Mouse (Mus musculus) lung, postnatal 4 days (tissue): ENCODE measurements around the gene Ylpm1.

ENCODE experiments used
- DNase-seq, 2 experiments: peaks; one replicate each; pipeline ENCODE4 v3.0.0; 2021

Gene Ylpm1

DNA sequence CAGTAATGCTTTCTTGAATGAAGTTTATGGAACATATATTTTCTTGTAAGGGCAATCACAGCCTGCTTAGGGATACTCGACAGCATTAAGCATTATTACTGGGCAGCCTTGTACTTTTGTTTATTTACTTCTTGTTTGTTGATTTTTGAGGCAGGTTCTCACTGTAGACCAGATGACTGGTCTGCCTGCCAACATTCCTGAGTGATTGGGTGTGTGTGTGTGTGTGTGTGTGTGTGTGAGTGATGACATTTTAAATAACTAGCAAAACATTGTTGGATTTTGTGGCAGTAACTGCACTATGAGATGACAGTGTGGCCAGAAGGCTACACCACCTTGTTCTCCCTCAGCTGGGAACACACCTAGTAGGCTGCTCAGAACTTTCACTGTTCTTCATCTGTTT, 13.7 kb downstream of the Ylpm1 start:
- no peak for DNase-seq

DNA sequence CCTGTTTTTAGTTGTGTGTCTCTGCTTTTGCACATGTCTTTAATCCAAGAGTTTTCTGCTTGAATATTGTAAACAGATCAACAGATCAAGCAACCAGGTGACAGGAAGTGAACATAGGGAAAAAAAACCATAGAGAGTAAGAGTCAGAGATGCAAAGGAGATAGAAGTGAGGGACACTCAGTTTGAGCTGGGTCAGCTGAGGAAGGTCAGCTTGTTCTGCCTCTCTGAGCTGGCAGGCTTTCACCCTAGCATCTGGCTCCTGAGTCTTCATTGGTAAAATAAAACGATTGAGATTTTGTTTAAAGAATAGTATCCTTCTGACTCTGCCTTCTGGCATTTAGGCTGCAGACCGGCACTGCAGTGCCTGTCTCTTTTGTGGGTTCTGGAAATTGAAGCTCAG, 14.4 kb downstream of the Ylpm1 start:
- no peak for DNase-seq

DNA sequence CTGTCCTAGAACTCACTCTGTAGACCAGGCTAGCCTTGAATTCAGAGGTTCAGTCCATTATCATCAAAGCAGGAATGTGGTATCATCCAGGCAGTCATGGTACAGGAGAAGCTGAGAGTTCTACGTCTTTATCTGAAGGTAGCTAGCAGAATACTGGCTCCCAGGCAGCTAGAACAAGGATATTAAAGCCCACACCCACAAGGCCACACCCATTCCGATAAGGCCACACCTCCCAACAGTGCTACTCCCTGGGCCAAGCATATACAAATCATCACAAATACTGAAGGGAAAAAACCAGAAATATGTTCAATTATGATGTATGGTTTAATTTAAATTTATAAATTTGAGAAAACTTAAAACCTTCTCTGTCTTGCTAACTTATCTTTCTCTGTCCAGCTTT, 16.1 kb downstream of the Ylpm1 start:
- no peak for DNase-seq

DNA sequence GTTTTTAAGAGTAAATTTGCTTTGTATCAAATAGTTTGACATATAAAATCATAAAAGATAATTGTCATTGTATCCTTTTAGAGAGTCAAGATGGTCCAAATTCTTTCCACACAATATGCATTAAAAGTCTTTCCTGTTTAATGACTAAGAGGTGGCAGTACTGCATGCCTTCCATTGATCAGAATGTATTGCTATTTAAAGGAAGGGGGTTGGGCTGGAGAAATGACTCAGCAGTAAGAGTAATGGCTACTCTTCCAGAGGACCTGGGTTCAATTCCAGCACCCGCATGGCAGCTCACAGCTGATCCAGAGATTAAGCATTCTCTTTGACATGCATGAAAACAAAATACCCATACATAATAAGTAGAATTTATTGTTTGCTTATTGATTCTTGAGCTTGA, 25.9 kb downstream of the Ylpm1 start:
- no peak for DNase-seq

DNA sequence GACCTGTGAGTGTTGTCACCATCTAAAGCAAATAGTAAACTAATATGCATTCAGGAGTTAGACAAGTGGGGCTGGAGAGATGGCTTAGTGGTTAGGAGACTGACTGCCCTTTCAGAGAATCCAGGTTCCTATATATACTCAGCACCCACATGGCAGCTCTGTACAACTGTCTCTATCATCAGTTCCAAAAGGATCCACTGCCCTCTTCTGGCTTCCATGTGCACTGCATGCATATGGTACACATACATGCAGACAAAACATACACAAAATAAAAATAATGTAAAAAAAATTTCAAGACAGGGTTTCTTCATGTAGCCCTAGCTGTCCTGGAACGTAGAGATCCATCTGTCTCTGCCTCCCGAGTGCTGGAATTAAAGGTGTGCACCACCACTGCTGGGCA, 36.6 kb downstream of the Ylpm1 start:
- DNase-seq = peak; percentile 21 to 42

DNA sequence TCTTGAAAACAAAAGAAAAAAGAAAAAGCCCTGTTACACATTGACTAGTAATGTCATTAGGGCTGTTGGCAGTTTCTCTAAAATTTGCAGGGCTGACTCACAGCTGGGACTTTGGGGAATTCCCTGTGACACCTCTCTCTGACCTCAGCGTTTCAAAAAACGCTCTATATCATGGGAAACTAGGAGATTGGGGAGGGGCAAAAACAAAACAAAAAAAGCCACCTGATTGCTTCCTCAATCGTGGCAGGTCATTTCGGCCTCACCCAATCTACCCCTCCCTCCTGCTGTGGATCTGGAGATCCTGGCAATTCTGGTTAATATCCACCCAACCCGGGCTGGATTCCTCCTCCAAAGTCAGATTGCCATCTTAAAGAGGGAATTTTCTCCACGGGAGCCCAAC, 55.1 kb downstream of the Ylpm1 start:
- no peak for DNase-seq

DNA sequence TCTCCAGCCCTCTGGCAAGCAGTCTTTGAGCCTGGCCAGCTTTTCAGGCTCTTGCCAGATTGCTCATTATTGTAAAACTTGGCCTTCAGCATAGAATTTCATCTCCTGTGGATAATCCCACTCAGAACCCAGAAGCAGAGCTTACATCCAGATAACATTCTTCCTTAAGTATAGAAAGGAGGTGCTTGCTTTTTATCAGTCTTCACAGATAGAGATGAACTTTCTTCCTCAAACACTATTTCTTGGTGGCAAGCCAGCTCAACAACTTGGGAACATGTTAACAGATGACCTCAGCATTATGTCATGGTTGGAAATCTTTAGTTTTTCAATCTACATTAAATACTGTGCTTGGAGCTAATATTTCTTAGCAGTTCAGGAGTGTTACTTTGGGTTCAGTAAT, 74.9 kb downstream of the Ylpm1 start:
- no peak for DNase-seq

DNA sequence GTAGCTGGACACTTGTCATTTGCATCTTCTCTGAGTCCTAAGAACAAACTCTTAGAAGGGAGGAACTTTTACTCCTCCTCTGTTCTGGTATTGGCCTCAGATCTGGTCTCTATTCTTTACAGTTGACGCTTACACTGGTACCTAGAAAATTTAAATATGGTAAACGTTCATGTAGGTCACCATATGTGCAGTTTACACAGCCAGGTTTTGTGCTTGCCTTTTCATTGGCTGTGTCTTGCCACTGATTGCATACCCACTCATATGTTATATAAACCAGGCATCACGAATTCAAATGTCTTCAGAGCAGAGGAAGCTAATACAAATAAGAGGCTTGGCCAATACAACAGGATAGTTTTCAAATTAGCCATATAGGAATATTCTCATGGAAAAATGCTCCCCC, 81.0 kb downstream of the Ylpm1 start:
- no peak for DNase-seq

DNA sequence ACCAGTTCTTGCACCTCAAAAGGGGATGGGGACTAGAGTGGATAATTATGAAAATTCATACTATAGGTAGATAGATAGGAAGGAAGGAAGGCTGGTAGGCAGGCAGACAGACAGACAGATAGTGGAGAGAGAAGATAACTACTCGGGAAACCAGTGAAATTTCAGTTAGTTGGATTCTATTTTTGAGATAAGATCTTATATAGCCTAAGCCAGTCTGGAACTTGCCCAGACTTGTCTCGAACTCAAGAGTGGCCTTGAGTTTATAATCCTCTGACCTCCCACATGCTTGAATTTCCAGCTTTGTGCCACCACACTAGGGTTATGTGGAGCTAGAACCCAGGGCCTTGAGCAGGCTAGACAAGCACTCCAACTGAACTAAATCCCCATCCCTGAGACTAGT, 88.1 kb downstream of the Ylpm1 start:
- no peak for DNase-seq

DNA sequence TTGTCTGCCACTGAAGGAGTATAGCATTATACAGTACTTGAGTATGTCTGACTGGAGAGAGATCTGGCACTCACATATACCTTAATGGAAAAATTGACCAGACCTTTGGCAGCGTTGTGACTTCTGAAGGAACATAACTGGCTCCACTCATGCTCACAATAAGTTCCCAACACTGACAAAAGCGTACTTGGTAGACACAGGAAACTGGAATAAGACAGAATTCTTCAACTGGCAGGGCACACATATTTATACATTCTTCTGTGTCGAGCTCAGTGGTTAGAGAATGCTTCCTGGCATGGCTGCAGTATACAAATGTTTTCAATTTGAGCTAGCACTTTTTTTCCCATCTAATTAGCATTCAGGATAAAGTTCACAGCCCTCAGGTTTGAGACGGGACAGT, 88.8 kb downstream of the Ylpm1 start:
- no peak for DNase-seq

DNA sequence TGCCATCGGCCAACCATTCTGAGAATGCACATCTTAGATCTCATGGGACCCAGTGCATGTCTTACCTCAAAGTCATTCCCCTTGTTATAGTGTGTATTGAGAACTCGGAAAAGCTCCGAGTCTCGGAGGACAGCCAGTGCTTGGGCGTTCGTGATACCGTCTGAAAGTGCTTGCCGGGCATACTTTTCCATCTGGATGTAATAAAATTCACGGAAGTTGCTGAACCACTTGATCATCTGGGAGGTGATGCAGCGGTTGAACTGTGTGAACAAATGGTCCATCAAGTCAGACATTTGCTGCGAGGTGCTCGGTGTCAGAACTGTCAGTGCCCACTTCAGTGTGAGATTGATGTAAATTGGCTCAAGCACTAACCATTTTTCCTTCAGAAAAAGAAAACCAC, 91.7 kb downstream of the Ylpm1 start:
- no peak for DNase-seq

DNA sequence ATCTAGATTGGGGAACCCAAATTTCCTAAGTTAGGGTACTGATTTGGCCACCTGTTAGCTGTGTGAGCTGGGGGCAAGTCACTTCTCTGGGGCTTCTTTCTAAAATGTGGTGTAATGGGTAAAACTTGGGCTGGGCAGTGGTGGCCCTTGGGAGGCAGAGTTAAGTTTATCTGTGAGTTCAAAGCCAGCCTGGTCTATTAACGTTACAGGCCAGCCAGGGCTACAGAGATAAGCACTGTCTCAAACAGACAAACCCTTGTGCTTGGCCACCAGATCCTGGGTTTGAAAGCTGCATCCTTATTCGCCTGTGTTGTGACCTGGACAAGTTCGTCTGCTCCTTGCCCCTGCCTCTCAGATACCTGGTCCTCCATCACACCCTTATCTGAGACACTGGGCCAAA, 95.1 kb downstream of the Ylpm1 start:
- no peak for DNase-seq

DNA sequence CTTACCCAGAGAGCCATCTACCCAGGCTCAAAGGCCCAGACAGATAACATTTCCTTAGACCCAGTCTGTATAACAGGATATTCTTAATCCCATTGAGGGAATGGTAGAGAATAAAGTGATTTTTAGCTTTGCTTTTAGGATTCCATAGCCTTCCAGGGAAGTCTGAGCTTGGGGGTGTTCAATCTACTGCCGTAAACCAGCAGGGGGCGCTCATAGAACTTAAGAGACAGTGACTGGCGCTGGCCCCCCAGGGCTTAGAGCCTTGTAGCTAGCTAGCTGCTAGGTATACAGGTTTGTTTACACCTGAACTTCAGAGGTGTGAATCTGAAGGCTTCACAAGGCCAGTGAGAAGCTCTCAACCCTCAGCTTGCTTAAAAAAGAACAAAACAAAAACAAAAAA, 96.1 kb downstream of the Ylpm1 start:
- DNase-seq = peak; percentile 49 to 75

DNA sequence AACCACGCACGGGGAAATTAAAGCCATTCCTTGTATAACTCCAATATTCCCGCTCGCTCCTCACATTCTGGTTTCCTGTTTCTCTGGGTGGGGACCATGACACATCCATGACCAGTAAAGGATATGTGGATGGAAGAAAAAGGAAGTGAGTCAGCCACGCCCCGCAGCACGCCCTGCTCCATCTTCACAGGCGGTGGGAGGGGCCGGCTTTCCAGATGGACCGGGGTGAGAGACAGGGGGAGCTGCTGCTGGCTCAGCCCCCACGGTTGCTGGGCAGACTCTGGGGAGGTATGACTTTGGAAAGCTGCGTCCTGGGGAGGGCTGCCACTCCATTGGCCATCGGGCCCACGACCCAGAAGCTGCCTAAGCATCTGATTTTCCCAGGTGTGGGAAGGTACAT, 97.9 kb downstream of the Ylpm1 start:
- DNase-seq = peak; percentile 81 to 85

DNA sequence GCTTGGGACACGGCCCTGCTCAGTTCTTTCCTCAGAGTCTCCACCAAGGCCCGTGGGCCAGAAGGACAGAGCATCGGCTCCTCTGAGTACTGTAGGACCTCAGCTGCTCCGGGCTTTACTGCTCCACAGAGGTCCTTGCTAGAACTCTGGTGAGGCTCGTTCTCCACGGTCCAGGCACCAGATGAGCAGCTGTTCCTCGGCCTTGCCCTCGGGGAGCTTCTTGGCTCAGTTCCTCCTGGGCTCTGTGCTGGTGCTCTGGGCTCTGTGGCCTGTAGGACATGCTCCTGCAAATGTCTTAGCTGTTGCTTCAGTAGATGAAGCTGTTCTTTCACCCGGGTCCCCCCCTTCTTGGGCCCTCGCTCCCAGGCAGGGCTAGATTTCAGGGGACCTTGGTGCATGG, 98.6 kb downstream of the Ylpm1 start:
- peak; percentile 19 to 55 for DNase-seq

DNA sequence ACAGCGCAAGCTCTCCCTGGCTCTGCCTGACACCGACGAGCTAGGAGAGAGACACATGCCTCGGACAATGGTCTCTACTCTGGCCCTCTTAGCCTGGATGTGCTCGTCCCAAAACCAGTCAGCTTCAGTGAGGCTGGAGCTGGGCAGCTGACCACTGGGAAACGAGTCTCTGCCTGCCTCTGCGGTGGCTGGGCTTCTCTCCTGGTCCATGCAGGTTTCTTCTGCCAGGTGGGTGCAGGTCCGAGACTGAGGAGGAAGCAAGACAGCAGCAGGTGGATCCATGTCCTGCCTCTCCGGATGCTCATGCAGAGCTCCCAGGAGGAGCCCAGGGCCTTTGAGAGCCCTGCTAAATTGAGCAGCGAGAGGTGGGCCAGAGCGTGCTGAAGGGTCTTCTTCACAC, 99.0 kb downstream of the Ylpm1 start:
- DNase-seq = no peak

DNA sequence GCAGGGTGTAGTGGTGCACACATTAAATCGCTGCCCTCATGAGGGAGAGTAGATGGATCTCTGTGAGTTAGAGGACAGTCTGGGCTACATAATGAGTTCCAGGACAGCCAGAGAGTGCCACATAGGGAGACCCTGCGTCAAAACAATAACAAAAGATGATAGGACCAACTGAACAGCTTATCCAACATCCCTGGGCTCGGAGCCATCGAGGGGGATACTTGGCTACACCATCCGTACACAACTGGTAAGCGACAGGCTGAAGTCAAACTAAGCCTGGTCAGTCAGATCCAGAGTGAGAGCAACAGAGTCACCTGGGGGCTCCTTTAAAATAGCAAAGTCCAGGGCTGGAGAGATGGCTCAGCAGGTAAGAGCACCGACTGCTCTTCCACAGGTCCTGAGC, 99.7 kb downstream of the Ylpm1 start:
- peak; percentile 19 to 38 for DNase-seq

DNA sequence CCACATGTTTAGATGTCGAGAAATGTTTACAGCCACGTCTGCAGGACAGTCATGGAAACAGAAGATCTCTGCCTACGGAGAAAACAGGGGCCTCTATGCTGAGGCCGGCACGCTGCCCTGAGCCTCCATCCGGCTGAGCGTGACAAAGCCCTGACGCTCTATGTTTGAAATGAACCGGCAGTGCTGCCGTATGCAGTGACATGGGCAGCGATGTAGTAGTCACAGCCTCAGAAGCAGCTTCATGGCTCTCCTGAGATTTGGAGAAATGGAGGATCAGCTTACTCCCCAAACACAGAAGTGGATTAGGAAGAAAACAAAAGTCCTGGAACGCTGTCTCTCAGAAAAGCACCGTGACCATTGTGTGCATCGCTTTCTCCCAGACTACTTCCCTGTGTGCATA, 104.9 kb downstream of the Ylpm1 start:
- peak in 1 of 2 experiments; percentile 35 for DNase-seq

DNA sequence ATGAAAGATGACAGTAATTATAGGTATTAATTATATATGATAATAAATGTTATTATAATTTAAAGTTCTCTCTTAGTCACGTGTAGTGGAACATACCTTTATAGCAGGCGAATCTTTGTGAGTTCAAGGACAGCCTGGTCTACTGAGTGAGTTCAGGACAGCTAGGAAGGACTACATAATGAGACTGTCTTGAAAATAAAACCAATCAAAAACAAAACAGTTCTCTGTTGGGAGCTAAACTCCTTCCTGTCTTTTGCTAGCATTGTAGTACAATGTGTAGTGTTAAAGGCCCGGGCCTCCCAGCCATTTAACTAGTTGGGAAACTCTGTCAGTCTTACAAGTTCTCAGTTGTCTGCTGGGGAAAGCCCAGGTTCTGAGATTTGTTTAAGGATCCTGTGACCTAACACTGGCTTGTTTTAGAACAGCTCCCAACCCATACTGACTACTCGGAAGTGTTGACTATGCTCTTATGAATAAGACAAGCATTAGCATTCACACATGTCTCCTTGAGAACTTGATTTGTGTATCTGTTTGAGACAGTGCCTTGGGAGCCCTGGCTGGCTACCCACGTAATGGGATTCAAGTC, 105.5 kb downstream of the Ylpm1 start:
- DNase-seq = no peak

DNA sequence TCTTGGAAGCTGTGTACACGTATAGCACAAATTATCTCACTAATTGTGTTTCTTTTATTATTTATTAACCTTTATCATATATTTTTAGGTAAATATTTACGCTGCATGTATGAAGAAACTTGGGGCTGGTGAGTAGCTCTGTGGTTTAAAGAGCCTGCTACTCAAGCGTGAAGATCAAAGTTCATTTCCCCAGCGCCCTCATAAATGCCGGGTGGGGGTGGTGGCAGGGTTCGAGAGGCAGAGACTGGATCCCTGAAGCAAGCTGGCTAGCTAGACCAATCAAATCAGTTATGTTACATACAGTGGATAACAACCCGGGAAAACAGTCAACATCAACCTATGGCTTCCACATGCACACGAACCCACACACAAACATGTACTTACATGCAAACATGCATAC, 107.0 kb downstream of the Ylpm1 start:
- DNase-seq = no peak

DNA sequence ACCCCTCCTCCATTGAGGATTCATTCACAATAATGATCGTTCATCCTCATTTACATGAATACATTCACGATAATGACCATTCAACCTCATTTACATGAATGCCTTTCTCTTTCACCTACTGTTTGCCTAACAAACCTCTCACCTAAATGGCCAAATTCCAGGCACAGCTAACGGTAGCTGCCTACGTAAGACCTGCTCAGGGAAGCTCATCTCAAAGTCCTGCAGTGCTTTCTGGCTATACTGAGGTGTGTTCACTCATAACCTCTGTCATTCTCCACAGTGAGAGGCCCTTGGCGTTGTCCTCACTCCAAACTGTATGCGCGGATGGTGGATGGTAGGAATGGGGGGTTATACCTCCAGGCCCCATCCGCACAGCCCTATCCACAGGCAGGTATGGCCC, 108.7 kb downstream of the Ylpm1 start:
- DNase-seq = no peak

DNA sequence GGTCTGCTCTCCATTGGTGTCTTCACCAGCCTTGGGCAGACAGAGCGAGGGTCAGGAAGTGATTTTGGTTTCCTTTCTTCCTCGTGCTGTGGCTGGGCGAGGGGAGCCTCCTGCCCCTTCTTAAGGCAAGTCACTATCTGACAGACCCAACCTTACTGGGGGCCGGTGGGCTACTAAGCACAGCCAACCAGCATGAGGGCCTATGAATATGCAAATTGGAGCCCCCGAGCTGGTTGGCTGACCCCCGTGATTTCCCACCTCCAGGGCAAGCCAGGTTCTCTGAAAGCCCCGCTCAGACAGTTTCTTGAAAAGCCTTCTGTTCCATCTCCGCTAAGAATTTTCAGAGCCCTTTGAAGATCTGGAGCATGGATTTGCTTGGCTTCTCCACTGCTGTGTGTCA, 110.2 kb downstream of the Ylpm1 start:
- DNase-seq = no peak

DNA sequence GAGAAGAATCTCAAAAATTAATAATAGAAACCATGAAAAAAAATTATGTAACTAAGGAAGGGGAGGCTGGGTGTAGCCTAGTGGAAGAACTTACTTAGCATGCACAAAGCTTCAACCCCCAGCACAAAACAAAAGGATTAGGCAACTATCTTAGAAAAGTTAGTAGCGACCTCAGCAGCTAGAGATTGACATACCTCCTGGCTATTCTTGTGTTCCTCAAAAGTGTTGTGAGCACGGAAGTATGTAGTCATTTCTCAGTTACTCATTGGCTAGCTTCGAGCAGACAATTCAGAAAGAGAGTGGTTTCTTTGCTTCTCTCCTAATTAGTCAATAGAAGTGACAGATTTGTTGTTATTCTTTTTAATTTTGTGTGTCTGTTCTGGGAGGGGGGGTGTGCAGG, 112.5 kb downstream of the Ylpm1 start:
- no peak for DNase-seq

DNA sequence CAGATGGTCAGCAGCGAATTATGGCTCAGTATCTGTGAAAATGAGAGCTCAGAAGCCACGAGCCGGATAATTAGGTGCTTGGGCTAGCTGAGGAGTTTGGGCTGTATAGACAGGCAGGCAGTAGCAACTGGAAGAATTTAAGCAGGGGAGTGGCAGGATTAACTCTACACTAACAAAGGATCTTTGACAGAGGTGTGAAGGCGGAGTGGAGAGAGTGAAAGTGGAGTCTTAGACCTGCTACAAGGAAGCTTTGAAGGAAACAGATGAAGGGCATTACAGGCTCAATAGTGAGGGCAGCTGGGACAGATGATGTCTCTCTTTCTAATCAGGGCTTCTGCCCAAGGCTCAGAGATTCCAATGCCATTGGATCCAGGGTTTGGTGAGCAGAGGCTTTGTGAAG, 113.3 kb downstream of the Ylpm1 start:
- DNase-seq = no peak

DNA sequence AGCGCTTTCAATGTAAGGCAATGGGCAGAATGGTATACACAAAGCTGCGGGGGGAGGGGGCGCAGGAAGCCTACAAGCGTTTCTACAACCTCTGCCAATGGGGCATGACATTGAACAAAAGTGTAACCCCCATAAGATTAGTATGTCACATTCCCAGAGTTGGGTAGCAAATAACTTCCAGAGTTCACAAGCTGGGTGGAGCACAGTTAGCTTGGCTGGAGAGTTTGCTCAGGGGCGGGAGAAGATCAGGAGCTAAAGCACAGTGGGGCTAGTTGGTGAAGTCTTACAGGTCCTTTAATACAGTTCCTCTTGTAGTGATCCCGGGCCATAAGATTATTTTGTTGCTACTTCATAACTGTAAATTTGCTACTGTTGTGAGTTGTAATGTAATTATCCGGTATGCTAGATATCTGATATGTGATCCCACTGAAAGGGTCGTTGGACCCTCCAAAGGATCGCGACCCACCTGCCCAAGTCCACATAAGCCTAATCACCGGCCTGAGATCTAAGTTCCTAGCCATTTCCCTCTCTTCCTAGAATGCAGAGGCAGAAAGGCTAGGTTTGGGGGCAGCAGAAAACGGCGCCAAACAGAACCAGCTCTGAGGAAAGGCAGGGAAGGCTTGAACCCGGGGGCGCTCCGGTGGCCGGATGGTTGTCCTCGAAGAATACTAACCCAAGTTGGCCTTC, 114.0 kb downstream of the Ylpm1 start:
- peak in 1 of 2 experiments; percentile 21 for DNase-seq
